Mouse (Mus musculus) embryo, embryonic 10.5 days (tissue): Measurements from ENCODE around the gene Wdr45b.
"Not testable (repeated sequence)": the region's sequence is repeated elsewhere in the genome, so short reads cannot be mapped to it uniquely, and the experiment has no call there.

Experiments
- DNase-seq: peaks from one replicate; pipeline ENCODE4 v3.0.0-alpha.2; 2015; ENCODE audit warnings: low spot score

The Wdr45b gene

GRCm38 (mm10) chr11:121328206-121328605, 26.0 kb downstream of the Wdr45b start:
- DNase-seq, result no peak

GRCm38 (mm10) chr11:121326681-121327080, 27.6 kb downstream of the Wdr45b start:
- no peak for DNase-seq

DNA sequence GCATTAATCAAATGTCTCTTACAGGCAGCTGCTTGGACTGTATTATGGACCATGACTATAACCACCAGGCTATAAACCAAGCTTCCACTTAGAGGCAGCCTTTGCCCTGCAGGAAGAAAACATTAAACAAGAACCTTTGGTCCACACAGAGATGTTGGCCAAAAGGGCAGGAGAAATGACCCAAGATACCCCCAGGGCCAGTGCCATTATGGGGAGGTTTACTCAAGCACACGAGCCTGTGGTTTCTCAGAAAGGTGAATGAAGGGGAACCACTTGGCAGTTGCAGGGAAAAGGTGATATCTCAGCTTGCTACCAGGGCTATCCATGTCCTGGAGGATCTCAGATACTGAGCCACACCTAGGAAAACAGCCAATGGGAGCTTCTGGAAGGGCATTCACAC, 28.2 kb downstream of the Wdr45b start:
- DNase-seq, result no peak

- not testable (repeated sequence) for DNase-seq
Observed at GRCm38 (mm10) chr11:121307712-121308111, 46.5 kb downstream of the Wdr45b start.

GRCm38 (mm10) chr11:121306608-121307007, 47.6 kb downstream of the Wdr45b start:
- no peak for DNase-seq

- DNase-seq, result no peak
Observed at GRCm38 (mm10) chr11:121305371-121305770, 48.9 kb downstream of the Wdr45b start.

DNA sequence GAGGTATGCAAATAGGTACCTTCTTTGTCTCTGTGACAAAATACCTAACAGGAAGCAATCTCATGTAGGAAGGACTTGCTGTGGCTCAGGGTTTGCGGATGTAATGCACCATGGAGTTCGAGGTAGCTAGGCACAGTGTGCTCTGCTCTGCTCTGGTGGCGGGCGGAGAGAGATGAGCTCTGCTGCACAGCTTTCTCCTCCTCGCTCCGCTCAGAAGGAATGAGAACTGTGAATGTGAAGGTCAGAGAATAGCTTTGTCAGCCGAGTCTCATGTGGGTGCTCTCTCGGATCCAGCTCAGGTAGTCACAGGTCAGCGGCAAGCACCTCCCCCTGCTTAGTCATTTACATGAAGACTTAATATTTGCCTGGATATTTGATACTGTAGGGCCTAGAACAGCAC, 54.0 kb downstream of the Wdr45b start:
- DNase-seq, result no peak

DNA sequence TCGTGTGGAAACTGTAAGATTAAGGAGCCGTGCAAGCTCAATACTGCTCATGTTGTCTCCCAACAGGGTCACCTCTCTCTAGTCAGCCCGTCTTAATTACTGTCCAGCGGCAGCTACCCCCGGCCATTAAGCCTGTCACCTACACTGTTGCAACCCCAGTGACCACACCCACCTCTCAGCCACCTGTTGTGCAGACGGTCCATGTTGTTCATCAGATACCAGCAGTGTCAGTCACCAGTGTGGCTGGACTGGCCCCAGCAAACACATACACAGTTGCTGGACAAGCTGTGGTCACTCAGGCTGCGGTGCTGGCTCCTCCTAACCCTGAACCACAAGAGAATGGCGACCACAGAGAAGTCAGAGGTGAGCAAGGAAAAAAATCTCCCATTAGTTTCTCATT, 55.8 kb downstream of the Wdr45b start:
- no peak for DNase-seq

DNA sequence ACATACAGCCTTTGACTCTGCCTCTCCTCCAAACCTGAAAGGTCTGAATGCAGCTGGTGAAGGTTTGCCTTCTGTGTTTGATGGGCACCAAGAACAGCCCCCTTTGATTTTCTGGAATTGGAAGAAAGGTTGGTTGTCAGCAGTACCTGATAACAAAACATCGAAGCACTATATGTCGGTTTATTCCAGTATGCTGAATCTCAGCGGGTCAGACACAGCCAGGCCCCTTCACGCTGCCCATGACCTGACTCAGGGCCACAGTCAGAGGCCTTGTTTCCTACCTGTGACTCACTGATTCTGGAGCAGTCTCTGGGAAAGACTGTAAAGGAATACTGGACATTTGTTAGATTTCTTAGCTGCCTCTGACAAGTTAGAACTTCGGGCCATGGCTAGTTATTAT, 59.5 kb downstream of the Wdr45b start:
- no peak for DNase-seq

DNA sequence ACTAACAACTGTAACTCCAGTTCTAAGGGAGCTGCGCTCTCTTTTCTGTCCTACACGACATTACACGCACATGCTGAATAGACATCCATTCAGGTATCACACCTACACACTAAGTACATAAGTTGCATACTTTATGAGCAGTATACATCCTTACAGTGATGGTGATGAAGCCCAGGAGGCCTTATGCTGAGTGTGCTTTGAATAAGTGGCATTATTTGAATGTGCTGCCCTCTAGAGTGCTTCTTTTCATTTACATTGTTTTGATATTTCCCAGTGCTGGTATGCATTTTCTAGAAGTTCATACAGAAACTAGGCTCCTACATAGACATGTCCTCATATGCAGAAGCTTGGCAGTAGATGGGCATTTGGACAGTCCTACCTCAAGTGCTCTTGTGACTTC, 64.4 kb downstream of the Wdr45b start:
- no peak for DNase-seq

GRCm38 (mm10) chr11:121282911-121283310, 71.3 kb downstream of the Wdr45b start:
- no peak for DNase-seq

DNA sequence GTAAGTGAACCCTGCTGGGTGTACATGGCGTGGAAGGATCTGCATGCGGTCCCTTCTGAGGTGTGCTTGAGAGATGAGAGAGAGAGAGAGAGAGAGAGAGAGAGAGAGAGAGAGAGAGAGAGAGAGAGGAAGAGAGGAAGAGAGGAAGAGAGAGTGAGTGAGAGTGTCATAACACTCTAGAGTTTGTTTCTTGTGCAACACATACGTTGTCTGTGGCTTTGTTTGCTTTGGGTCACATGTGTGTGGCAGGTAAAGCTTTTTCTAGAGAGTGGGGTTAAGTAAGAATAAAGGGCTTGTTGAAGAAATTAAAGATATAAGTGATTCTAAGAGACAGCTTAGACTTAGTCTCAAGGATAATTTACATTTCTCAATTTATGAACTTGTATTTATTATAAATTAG, 76.2 kb downstream of the Wdr45b start:
- DNase-seq, result no peak

GRCm38 (mm10) chr11:121277516-121277915, 76.7 kb downstream of the Wdr45b start:
- DNase-seq, result no peak
